Mouse (Mus musculus) thymus, adult 2 months (tissue): ENCODE measurements at regions not wholly inside any gene's neighbourhood (a gene's known extent, or its start where the extent isn't known, plus 50 kb on each side); places are given as distances from the start of the nearest gene placed in this dataset.

Source experiments
- CTCF ChIP-seq: fragments of 200-500 bp; IDR thresholded peaks from 2 replicates; pipeline ENCODE4 v1.5.1; 2012; ENCODE audit warnings: mild to moderate bottlenecking, control low read depth, low read length, moderate library complexity, borderline replicate concordance; ENCODE audit not compliant: control insufficient read depth, poor library complexity, insufficient read depth; ENCODE audit errors: extremely low read depth
- POLR2A ChIP-seq: fragments of 200-500 bp; IDR thresholded peaks from 2 replicates; pipeline ENCODE4 v1.6.1; 2012; ENCODE audit warnings: mild to moderate bottlenecking, low read length, control low read depth, moderate library complexity; ENCODE audit not compliant: control insufficient read depth, poor library complexity, insufficient read depth; ENCODE audit errors: extremely low read depth

DNA sequence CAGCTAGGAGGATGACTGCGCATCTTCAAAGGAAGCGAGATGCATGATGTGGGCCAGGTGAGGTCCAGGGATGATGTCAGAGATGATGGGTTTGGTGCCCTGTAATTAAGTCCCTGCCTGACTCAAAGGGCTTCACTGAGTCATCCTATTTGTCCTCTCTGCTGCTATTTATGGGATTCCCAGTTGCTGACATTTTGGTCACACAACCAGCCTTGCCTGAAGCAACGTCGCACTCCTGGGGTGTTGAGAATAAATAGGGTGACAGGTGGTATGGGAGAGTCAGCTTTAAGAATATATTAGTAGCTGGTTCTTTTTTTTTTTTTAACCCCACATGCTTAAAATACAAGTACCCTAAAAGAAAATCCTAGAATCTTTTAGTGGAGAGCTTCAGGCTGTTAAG lies 75.1 kb upstream of the Kif2a start:
- TF ChIP-seq POLR2A (no peak), CTCF (no peak)
